Mouse (Mus musculus) spleen, adult 10 weeks (tissue): Measurements from ENCODE around the gene Camkv. TPM values are rescaled to one million over a fixed set of nuclear protein-coding genes. Genes with fewer than 3 reads are reported as not detected.

Experiments
- polyA plus RNA-seq: library from polyadenylated mRNA; stranded (reverse); fragments of 350-450 nt; fragmentation: Illumina TruSeq; extraction: RNeasy Lipid Tissue Mini Kit (QIAGEN cat#74804); gene quantifications from one replicate; pipeline ENCODE4 v1.2.3, GENCODE M21; 2015; ENCODE audit warnings: low replicate concordance; ENCODE audit not compliant: insufficient read depth

Gene Camkv
- polyA plus RNA-seq, result not detected

GRCm38 (mm10) chr9:107935374-107935773 lies at the start of gene Camkv:
TSS of gene Camkv (plus strand) at chr9:107935674.

GRCm38 (mm10) chr9:107887804-107888266 lies 47.6 kb upstream of the Camkv start, which contains the start of gene Mon1a:
TSS of gene Mon1a (plus strand) at chr9:107888151.

GRCm38 (mm10) chr9:107906252-107906966 lies 29.1 kb upstream of the Camkv start, which contains the start of gene Mst1r:
TSS of gene Mst1r (plus strand) at chr9:107906873.

GRCm38 (mm10) chr9:107928169-107928568 lies 7.3 kb upstream of the Camkv start, which contains the start of gene Actl11:
TSS of gene Actl11 (plus strand) at chr9:107928469.

GRCm38 (mm10) chr9:107949922-107950235 lies 14.4 kb downstream of the Camkv start, which contains the start of gene Traip:
TSS of gene Traip (plus strand) at chr9:107950136.

GRCm38 (mm10) chr9:107975399-107976386 lies 40.2 kb downstream of the Camkv start, which contains the start of gene Uba7:
TSS of gene Uba7 (plus strand) at chr9:107975505.

GRCm38 (mm10) chr9:107982681-107983346 lies 47.3 kb downstream of the Camkv start, which contains the start of gene Gm20661:
TSS of gene Gm20661 (plus strand) at chr9:107983058.

GRCm38 (mm10) chr9:107985131-107986119 lies 50.0 kb downstream of the Camkv start, which contains the start of gene Inka1:
TSS of gene Inka1 (minus strand) at chr9:107985879.

GRCm38 (mm10) chr9:107992197-107992596 lies 56.7 kb downstream of the Camkv start, which contains the start of gene Cdhr4:
TSS of gene Cdhr4 (plus strand) at chr9:107992497.

GRCm38 (mm10) chr9:107996049-107996448 lies 60.6 kb downstream of the Camkv start, which contains the start of gene Gm20662:
TSS of gene Gm20662 (plus strand) at chr9:107996349.

Other genes with a start within 250 kb of the Camkv start
- 17.7 TPM for gene Sema3f, start 225.2 kb upstream of the Camkv start, polyA plus RNA-seq
- gene Rbm5, start 164.7 kb upstream of the Camkv start, polyA plus RNA-seq, result 334 TPM
- gene Rbm6, start 62.4 kb upstream of the Camkv start, polyA plus RNA-seq, result 155 TPM
- gene Mon1a, start 47.5 kb upstream of the Camkv start, polyA plus RNA-seq, result 3.9 TPM
- gene Mst1r, start 28.8 kb upstream of the Camkv start, polyA plus RNA-seq, result 0.36 TPM
- gene Actl11, start 7.2 kb upstream of the Camkv start, polyA plus RNA-seq, result not detected
- 4.5 TPM for gene Traip, start 14.5 kb downstream of the Camkv start, polyA plus RNA-seq
- 103 TPM for gene Uba7, start 39.8 kb downstream of the Camkv start, polyA plus RNA-seq
- gene Gm20661, start 47.4 kb downstream of the Camkv start, polyA plus RNA-seq, result 0.26 TPM
- 3.9 TPM for gene Inka1, start 50.2 kb downstream of the Camkv start, polyA plus RNA-seq
- 1.5 TPM for gene Cdhr4, start 56.8 kb downstream of the Camkv start, polyA plus RNA-seq
- 1.9 TPM for gene Gm20662, start 60.7 kb downstream of the Camkv start, polyA plus RNA-seq
- gene Ip6k1, start 66.8 kb downstream of the Camkv start, polyA plus RNA-seq, result 83.7 TPM
- gene Gmppb, start 113.6 kb downstream of the Camkv start, polyA plus RNA-seq, result 11.7 TPM
- 0.69 TPM for gene Amigo3, start 117.5 kb downstream of the Camkv start, polyA plus RNA-seq
- gene Mst1, start 144.8 kb downstream of the Camkv start, polyA plus RNA-seq, result 0.37 TPM
- gene Rnf123, start 147.7 kb downstream of the Camkv start, polyA plus RNA-seq, result 69.4 TPM
- 85.9 TPM for gene Apeh, start 158.9 kb downstream of the Camkv start, polyA plus RNA-seq